Mouse (Mus musculus) kidney, embryonic 14.5 days (tissue): ENCODE measurements at regions not wholly inside any gene's neighbourhood (a gene's known extent, or its start where the extent isn't known, plus 50 kb on each side); places are given as distances from the start of the nearest gene placed in this dataset.

Experiments
- ATAC-seq: fragments of 200-750 bp; cut with Nextera tagmentation; 2 replicates; pipeline ENCODE4 v1.8.0; 2017; ENCODE audit warnings: moderate number of reproducible peaks, mild to moderate bottlenecking, moderate TSS enrichment, moderate library complexity; ENCODE audit not compliant: low FRiP score, low TSS enrichment
- H3K27ac ChIP-seq: fragments of 300-500 bp; sonication (generic); 2 replicates; pipeline ENCODE4 v1.5.1; 2014; ENCODE audit warnings: low read depth, mild to moderate bottlenecking, low read length, moderate library complexity, mixed read lengths
- H3K27me3 ChIP-seq: fragments of 300-500 bp; sonication (generic); 2 replicates; pipeline ENCODE4 v1.6.1; 2014; ENCODE audit warnings: mild to moderate bottlenecking, low read length; ENCODE audit not compliant: control insufficient read depth, insufficient read depth
- H3K36me3 ChIP-seq: fragments of 300-500 bp; sonication (generic); 2 replicates; pipeline ENCODE4 v1.6.1; 2014; ENCODE audit warnings: low read length, mixed read lengths; ENCODE audit not compliant: control insufficient read depth, insufficient read depth
- H3K4me1 ChIP-seq: fragments of 300-500 bp; sonication (generic); 2 replicates; pipeline ENCODE4 v1.6.1; 2014; ENCODE audit warnings: low read length, mixed read lengths; ENCODE audit not compliant: control insufficient read depth, insufficient read depth
- H3K4me2 ChIP-seq: fragments of 300-500 bp; sonication (generic); replicated peaks from 2 replicates; pipeline ENCODE4 v1.6.1; 2014; ENCODE audit warnings: low read depth, mild to moderate bottlenecking, low read length
- H3K4me3 ChIP-seq: fragments of 300-500 bp; sonication (generic); 2 replicates; pipeline ENCODE4 v1.5.1; 2014; ENCODE audit warnings: mild to moderate bottlenecking, low read length
- H3K9ac ChIP-seq: fragments of 300-500 bp; sonication (generic); 2 replicates; pipeline ENCODE4 v1.6.1; 2014; ENCODE audit warnings: low read depth, mild to moderate bottlenecking, low read length, moderate library complexity
- H3K9me3 ChIP-seq: fragments of 300-500 bp; sonication (generic); 2 replicates; pipeline ENCODE4 v1.6.1; 2016; ENCODE audit warnings: low read length; ENCODE audit not compliant: control insufficient read depth
- WGBS: fragments of 180-500 bp; shearing (Covaris S2); extraction: QIAGEN DNeasy Blood & Tissue Kit; methylation state at CpG from one replicate; pipeline ENCODE4 v1.1.7; 2014; 5-methylcytosine and 5-hydroxymethylcytosine counted together

- Histone ChIP-seq H3K9me3 (no peaks in the 10 kb centered on the region), H3K9ac (no peak overlapping the region), H3K27ac (no peak overlapping the region), H3K4me1 (no peaks in the 10 kb centered on the region), H3K4me3 (no peak overlapping the region), H3K4me2 (no peak overlapping the region), H3K36me3 (no peaks in the 10 kb centered on the region), H3K27me3 (no peaks in the 10 kb centered on the region)
- ATAC-seq, result no peak
- 92% methylated on average over 3 of the region's 3 CpGs for WGBS
These were observed 263.7 kb downstream of the Rpl36a-ps1 start for GRCm38 (mm10) chr14:98730375-98730774.

- H3K9ac ChIP-seq, result no peak overlapping the region
- H3K4me1 ChIP-seq, result no peaks in the 10 kb centered on the region
- no peaks in the 10 kb centered on the region for H3K36me3 ChIP-seq
- no peak overlapping the region for H3K4me3 ChIP-seq
- ATAC-seq, result no peak
- H3K27ac ChIP-seq, result no peak overlapping the region
- WGBS, result 82% methylated on average over 2 of the region's 2 CpGs
- no peak overlapping the region for H3K4me2 ChIP-seq
- no peaks in the 10 kb centered on the region for H3K27me3 ChIP-seq
- H3K9me3 ChIP-seq, result no peaks in the 10 kb centered on the region
These were observed 265.3 kb downstream of the Rpl36a-ps1 start for GRCm38 (mm10) chr14:98728863-98729262.

- Histone ChIP-seq H3K27me3 (no peaks in the 10 kb centered on the region), H3K36me3 (no peaks in the 10 kb centered on the region), H3K9ac (no peak overlapping the region), H3K4me1 (no peaks in the 10 kb centered on the region), H3K4me3 (no peak overlapping the region), H3K9me3 (no peaks in the 10 kb centered on the region), H3K27ac (no peak overlapping the region), H3K4me2 (no peak overlapping the region)
- 81% methylated on average over 9 of the region's 9 CpGs for WGBS
- no peak for ATAC-seq
These were observed 271.6 kb downstream of the Rpl36a-ps1 start for GRCm38 (mm10) chr14:98722481-98722880.

GRCm38 (mm10) chr14:98721033-98721432, 273.1 kb downstream of the Rpl36a-ps1 start:
- H3K36me3 ChIP-seq, result no peaks in the 10 kb centered on the region
- no peaks in the 10 kb centered on the region for H3K9me3 ChIP-seq
- no peak overlapping the region for H3K4me2 ChIP-seq
- no peak overlapping the region for H3K27ac ChIP-seq
- H3K4me3 ChIP-seq, result no peak overlapping the region
- 97% methylated on average over 2 of the region's 2 CpGs for WGBS
- H3K27me3 ChIP-seq, result no peaks in the 10 kb centered on the region
- H3K4me1 ChIP-seq, result no peaks in the 10 kb centered on the region
- H3K9ac ChIP-seq, result no peak overlapping the region
- ATAC-seq, result no peak

- Histone ChIP-seq H3K9me3 (no peaks in the 10 kb centered on the region), H3K4me2 (no peak overlapping the region), H3K4me1 (no peaks in the 10 kb centered on the region), H3K27ac (no peak overlapping the region), H3K4me3 (no peak overlapping the region), H3K36me3 (no peaks in the 10 kb centered on the region), H3K9ac (no peak overlapping the region), H3K27me3 (no peaks in the 10 kb centered on the region)
- 90% methylated on average over 2 of the region's 2 CpGs for WGBS
- no peak for ATAC-seq
These were observed 286.1 kb downstream of the Rpl36a-ps1 start for GRCm38 (mm10) chr14:98708045-98708444.

GRCm38 (mm10) chr14:98707574-98707973, 286.5 kb downstream of the Rpl36a-ps1 start:
- Histone ChIP-seq H3K4me1 (no peaks in the 10 kb centered on the region), H3K9ac (no peak overlapping the region), H3K27me3 (no peaks in the 10 kb centered on the region), H3K36me3 (no peaks in the 10 kb centered on the region), H3K4me2 (no peak overlapping the region), H3K4me3 (no peak overlapping the region), H3K27ac (no peak overlapping the region), H3K9me3 (no peaks in the 10 kb centered on the region)
- WGBS, result 79% methylated on average over 4 of the region's 4 CpGs
- no peak for ATAC-seq

- H3K27me3 ChIP-seq, result no peaks in the 10 kb centered on the region
- no peaks in the 10 kb centered on the region for H3K9me3 ChIP-seq
- H3K27ac ChIP-seq, result no peak overlapping the region
- no peaks in the 10 kb centered on the region for H3K36me3 ChIP-seq
- ATAC-seq, result no peak
- no peak overlapping the region for H3K4me3 ChIP-seq
- H3K9ac ChIP-seq, result no peak overlapping the region
- H3K4me1 ChIP-seq, result no peaks in the 10 kb centered on the region
- no peak overlapping the region for H3K4me2 ChIP-seq
- 77% methylated on average over 6 of the region's 6 CpGs for WGBS
These were observed 290.8 kb downstream of the Rpl36a-ps1 start for GRCm38 (mm10) chr14:98703289-98703688.

GRCm38 (mm10) chr14:98656533-98656932, 337.6 kb downstream of the Rpl36a-ps1 start:
- no peaks in the 10 kb centered on the region for H3K9me3 ChIP-seq
- no peak for ATAC-seq
- H3K4me2 ChIP-seq, result no peak overlapping the region
- H3K27me3 ChIP-seq, result no peaks in the 10 kb centered on the region
- H3K4me1 ChIP-seq, result no peaks in the 10 kb centered on the region
- no peak overlapping the region for H3K9ac ChIP-seq
- 80% methylated on average over 4 of the region's 4 CpGs for WGBS
- H3K4me3 ChIP-seq, result no peak overlapping the region
- H3K27ac ChIP-seq, result no peak overlapping the region
- H3K36me3 ChIP-seq, result no peaks in the 10 kb centered on the region

- H3K9ac ChIP-seq, result no peak overlapping the region
- 84% methylated on average over 6 of the region's 6 CpGs for WGBS
- H3K27ac ChIP-seq, result no peak overlapping the region
- H3K4me1 ChIP-seq, result no peaks in the 10 kb centered on the region
- H3K4me2 ChIP-seq, result no peak overlapping the region
- H3K27me3 ChIP-seq, result no peaks in the 10 kb centered on the region
- H3K9me3 ChIP-seq, result no peaks in the 10 kb centered on the region
- H3K36me3 ChIP-seq, result no peaks in the 10 kb centered on the region
- ATAC-seq, result no peak
- H3K4me3 ChIP-seq, result no peak overlapping the region
These were observed 339.8 kb downstream of the Rpl36a-ps1 start for GRCm38 (mm10) chr14:98654191-98654809.
